ENCODE assay signal across 8 mouse cellular contexts in genomic region chr1:72583906-72584305, GRCm38 (mm10). TPM values are rescaled to one million over a fixed set of nuclear protein-coding genes. Genes with fewer than 3 reads are reported as not detected.
A peak's percentile ranks its signal among the peaks of the same experiment; 100 is the strongest.
DNase-seq lines count a peak whose midpoint lies in the region; ATAC-seq lines count a peak whose summit lies in the region.

No protein-coding gene starts in this region.

- WGBS in liver, embryonic 11.5 days = 77% methylated on average over 4 of the region's 4 CpGs
- WGBS in embryonic facial prominence, embryonic 13.5 days = 54% methylated on average over 4 of the region's 4 CpGs
- 64% methylated on average over 4 of the region's 4 CpGs for WGBS in intestine, embryonic 16.5 days
- 75% methylated on average over 4 of the region's 4 CpGs for WGBS in neural tube, embryonic 13.5 days

- H3K36me3 ChIP-seq in liver, embryonic 11.5 days (ENCODE audit: control insufficient read depth, insufficient read depth, low read length) = peaks cover 14% of the 10 kb centered on the region; the same call in 1 of the 2 replicates
- peaks cover 32% of the 10 kb centered on the region for H3K36me3 ChIP-seq in embryonic facial prominence, embryonic 13.5 days
- no peaks in the 10 kb centered on the region for H3K36me3 ChIP-seq in intestine, embryonic 16.5 days (ENCODE audit: control insufficient read depth, insufficient read depth, low read length)
- H3K36me3 ChIP-seq in neural tube, embryonic 13.5 days = peaks cover 32% of the 10 kb centered on the region

- H3K27me3 ChIP-seq in liver, embryonic 11.5 days (replicated peaks; ENCODE audit: control insufficient read depth, insufficient read depth, low read length) = no peaks in the 10 kb centered on the region
- no peaks in the 10 kb centered on the region for H3K27me3 ChIP-seq in embryonic facial prominence, embryonic 13.5 days
- H3K27me3 ChIP-seq in intestine, embryonic 16.5 days (replicated peaks; ENCODE audit: control insufficient read depth, insufficient read depth, low read length) = no peaks in the 10 kb centered on the region
- no peaks in the 10 kb centered on the region for H3K27me3 ChIP-seq in neural tube, embryonic 13.5 days

- peak overlapping the region; percentile 75 for H3K4me3 ChIP-seq in liver, embryonic 11.5 days (ENCODE audit: low read depth, low read length)
- peak overlapping the region; percentile 72 for H3K4me3 ChIP-seq in embryonic facial prominence, embryonic 13.5 days
- H3K4me3 ChIP-seq in intestine, embryonic 16.5 days (ENCODE audit: low read length) = peak overlapping the region; percentile 80
- H3K4me3 ChIP-seq in neural tube, embryonic 13.5 days = peak overlapping the region; percentile 59

- H3K9me3 ChIP-seq in liver, embryonic 11.5 days (ENCODE audit: control insufficient read depth, low read length) = no peaks in the 10 kb centered on the region
- no peaks in the 10 kb centered on the region for H3K9me3 ChIP-seq in embryonic facial prominence, embryonic 13.5 days
- H3K9me3 ChIP-seq in intestine, embryonic 16.5 days (ENCODE audit: control insufficient read depth, low read length) = no peaks in the 10 kb centered on the region
- no peaks in the 10 kb centered on the region for H3K9me3 ChIP-seq in neural tube, embryonic 13.5 days

- H3K27ac ChIP-seq in liver, embryonic 11.5 days (ENCODE audit: low read depth, low read length) = no peak overlapping the region
- H3K27ac ChIP-seq in embryonic facial prominence, embryonic 13.5 days = peak overlapping the region; percentile 91; the same call in 1 of the 2 replicates
- H3K27ac ChIP-seq in intestine, embryonic 16.5 days (ENCODE audit: low read length) = 0 out of 2 replicates have a peak overlapping the region, but pooled peaks have one; percentile 4
- peak overlapping the region; percentile 87; the same call in 1 of the 2 replicates for H3K27ac ChIP-seq in neural tube, embryonic 13.5 days (replicated peaks)

- ATAC-seq in liver, embryonic 11.5 days (replicated peaks; ENCODE audit: low FRiP score) = no peak
- ATAC-seq in embryonic facial prominence, embryonic 13.5 days (ENCODE audit: insufficient number of reproducible peaks, insufficient read depth, low FRiP score, low TSS enrichment, low read depth) = no peak
- ATAC-seq in intestine, embryonic 16.5 days = no peak
- ATAC-seq in neural tube, embryonic 13.5 days (ENCODE audit: low read depth) = no peak
- no peak for ATAC-seq in granulocyte monocyte progenitor cell, adult 5-6 weeks (replicated peaks; ENCODE audit: poor library complexity, severe bottlenecking)

- H3K4me2 ChIP-seq in liver, embryonic 11.5 days = peak overlapping the region; percentile 74
- H3K4me2 ChIP-seq in embryonic facial prominence, embryonic 13.5 days = peak overlapping the region; percentile 75
- peak overlapping the region; percentile 77 for H3K4me2 ChIP-seq in intestine, embryonic 16.5 days (ENCODE audit: low read depth, low read length)
- peak overlapping the region; percentile 57 for H3K4me2 ChIP-seq in neural tube, embryonic 13.5 days

- peaks cover 5% of the 10 kb centered on the region for H3K4me1 ChIP-seq in liver, embryonic 11.5 days (replicated peaks; ENCODE audit: control insufficient read depth, insufficient read depth, low read length)
- peaks cover 16% of the 10 kb centered on the region for H3K4me1 ChIP-seq in embryonic facial prominence, embryonic 13.5 days
- peaks cover 7% of the 10 kb centered on the region for H3K4me1 ChIP-seq in intestine, embryonic 16.5 days (ENCODE audit: control insufficient read depth, insufficient read depth, low read length)
- peaks cover 24% of the 10 kb centered on the region for H3K4me1 ChIP-seq in neural tube, embryonic 13.5 days (replicated peaks)

- no peak for DNase-seq in liver, embryonic 11.5 days (ENCODE audit: low spot score)
- DNase-seq in liver = no peak
- DNase-seq in cerebellum, postnatal 14 days = no peak
- DNase-seq in thymus, postnatal 14 days = no peak

- H3K9ac ChIP-seq in liver, embryonic 11.5 days (ENCODE audit: low read depth, low read length) = peak overlapping the region; percentile 82
- peak overlapping the region; percentile 79 for H3K9ac ChIP-seq in embryonic facial prominence, embryonic 13.5 days
- peak overlapping the region; percentile 77 for H3K9ac ChIP-seq in intestine, embryonic 16.5 days (ENCODE audit: low read depth, low read length)
- H3K9ac ChIP-seq in neural tube, embryonic 13.5 days = peak overlapping the region; percentile 75

RNA-seq across cellular contexts. Expression of gene Smarcal1, which starts 0.9 kb away (rescaled TPM):
- 18.7 and 19.9 TPM in 2 replicates for polyA plus RNA-seq in liver, embryonic 11.5 days (2014; fragmentation: Nextera tagmentation; extraction: Ambion mirVana)
- polyA plus RNA-seq in embryonic facial prominence, embryonic 13.5 days (2015; fragmentation: Nextera tagmentation; extraction: Ambion mirVana) = 27.8 and 30.4 TPM in 2 replicates
- polyA plus RNA-seq in intestine, embryonic 16.5 days (2015; fragmentation: Nextera tagmentation; extraction: Ambion mirVana) = 16.2 and 16.4 TPM in 2 replicates
- polyA plus RNA-seq in neural tube, embryonic 13.5 days (2015; fragmentation: Nextera tagmentation; extraction: Ambion mirVana) = 23.1 and 24.0 TPM in 2 replicates
- 25.7 and 31.2 TPM in 2 replicates for total RNA-seq in granulocyte monocyte progenitor cell, adult 5-6 weeks (2014; fragmentation: Nextera tagmentation)
- 26.3 and 30.3 TPM in 2 replicates for total RNA-seq in granulocyte monocyte progenitor cell, adult 5-6 weeks (2017)

RNA-seq across cellular contexts. Expression of gene March4, which starts 47.2 kb away (rescaled TPM):
- not detected in 2 replicates for polyA plus RNA-seq in liver, embryonic 11.5 days (2014; fragmentation: Nextera tagmentation; extraction: Ambion mirVana)
- 0.17 and 0.18 TPM in 2 replicates for polyA plus RNA-seq in embryonic facial prominence, embryonic 13.5 days (2015; fragmentation: Nextera tagmentation; extraction: Ambion mirVana)
- polyA plus RNA-seq in intestine, embryonic 16.5 days (2015; fragmentation: Nextera tagmentation; extraction: Ambion mirVana) = 0.27 and 0.32 TPM in 2 replicates
- polyA plus RNA-seq in neural tube, embryonic 13.5 days (2015; fragmentation: Nextera tagmentation; extraction: Ambion mirVana) = 7.2 and 7.8 TPM in 2 replicates
- total RNA-seq in granulocyte monocyte progenitor cell, adult 5-6 weeks (2014; fragmentation: Nextera tagmentation) = not detected in 2 replicates
- not detected in 2 replicates for total RNA-seq in granulocyte monocyte progenitor cell, adult 5-6 weeks (2017)
